Mouse (Mus musculus) cerebellum, postnatal 4 days (tissue): ENCODE results near the gene Ash1l.

ENCODE experiments used
- DNase-seq, 2 experiments: peaks; one replicate each; pipeline ENCODE4 v3.0.0; 2022; ENCODE audit warnings: low spot score in 2 of 2, mixed read lengths in 1 of 2

Ash1l gene

DNA sequence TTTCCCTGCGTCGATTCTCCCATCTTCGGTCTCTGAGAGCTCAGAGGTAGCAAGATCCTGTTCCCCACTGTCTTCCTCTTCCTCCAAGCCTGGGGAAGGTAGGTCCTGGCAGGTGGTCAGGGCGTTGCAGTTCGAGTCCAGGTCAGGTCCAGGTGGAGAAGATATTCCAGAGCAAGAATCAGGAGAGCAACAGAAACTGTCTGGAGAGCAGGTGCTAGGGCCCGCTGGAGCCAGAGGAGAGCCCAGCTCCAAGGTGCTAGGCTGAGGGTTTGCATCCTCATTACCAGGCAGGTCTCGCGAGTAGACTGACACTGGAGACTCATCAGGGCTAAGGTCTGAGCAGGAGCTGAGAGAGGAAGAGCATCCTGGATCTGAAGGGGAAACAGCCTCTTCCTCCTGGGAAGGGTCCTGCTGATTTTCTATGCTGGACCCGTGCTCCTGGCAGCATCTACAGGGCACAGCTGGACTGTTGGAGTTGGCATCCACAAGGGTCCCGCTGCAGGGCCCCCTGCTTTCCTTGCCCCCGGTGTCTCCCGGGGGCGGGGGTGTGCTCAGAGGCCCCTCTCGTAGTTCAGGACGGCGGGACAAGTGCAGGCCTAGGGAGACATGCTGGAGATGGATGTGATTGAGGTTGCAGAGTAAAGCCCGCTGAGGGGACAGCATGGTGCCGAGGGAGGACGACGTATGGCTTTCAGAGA lies 141.5 kb downstream of the Ash1l start:
- DNase-seq: no peak

DNA sequence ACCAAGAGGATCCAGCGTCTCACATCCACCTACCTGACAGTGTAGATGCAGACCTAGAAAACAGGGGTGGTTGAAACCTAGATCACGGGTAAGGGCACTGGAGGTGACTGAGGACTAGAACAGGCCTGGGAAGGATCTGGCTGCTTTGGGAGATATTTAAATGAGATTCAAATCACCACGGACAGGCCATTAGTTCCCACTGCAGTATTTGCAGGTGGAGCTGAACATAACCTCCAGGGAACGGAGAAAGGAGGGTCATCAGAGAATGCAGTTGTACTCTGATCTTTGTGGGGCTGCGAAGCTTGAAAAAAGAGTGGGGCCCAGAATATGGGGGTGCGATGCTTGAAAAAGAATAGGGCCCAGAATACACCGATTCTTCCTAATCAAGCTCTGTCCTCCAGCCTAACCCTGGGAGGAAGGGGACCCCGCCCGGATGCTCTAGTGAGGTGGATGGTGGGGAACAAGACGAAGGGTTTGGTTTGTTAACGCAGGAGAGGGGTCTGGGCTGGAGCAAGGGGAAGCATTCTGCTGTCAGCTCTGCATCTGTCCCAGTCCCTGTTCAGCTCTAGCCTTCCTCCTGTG lies 142.2 kb downstream of the Ash1l start:
- DNase-seq: no peak

DNA sequence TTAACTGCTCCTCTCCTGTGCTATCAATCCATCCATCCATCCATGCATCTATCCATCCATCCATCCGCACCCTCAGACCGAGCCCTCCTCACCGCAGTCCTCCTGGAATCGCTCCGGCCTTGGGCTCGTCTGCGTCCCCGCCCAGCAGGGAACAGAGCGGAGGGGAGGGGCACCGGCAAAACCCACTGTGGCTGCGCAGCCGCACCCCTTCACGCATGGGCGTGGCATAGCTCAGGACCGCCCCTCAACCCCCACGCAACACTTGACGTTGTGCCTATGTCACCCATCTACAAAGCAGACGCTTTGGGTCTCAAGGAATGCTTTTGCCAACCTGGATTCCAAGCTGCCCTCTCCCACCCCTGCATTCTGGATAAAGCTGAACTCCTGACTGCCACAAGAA lies 142.8 kb downstream of the Ash1l start, which contains the start of gene Rusc1:
Gene Rusc1 (minus strand): TSS at position 137 of the 400 bp plus-strand sequence.
- DNase-seq: peak; percentile 74 to 86

DNA sequence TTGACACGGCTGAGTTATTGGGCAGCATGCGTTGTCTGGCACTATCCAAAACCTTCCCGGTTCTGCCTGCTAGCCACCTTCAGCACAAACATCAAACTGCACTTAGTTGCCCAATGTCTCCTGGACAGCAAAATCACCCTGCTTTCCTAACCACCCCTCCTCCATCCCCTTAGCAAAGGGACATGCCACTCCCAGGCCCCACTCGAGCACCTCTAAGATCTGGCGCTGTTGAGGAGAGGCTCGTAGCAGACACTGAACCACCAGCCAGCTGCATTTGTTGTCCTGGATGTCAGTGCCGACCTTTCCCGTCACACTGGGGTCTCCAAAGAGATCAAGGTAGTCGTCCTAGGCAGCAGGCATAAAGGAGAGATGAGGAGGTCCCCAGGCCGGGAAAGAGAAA lies 143.6 kb downstream of the Ash1l start:
- no peak for DNase-seq

DNA sequence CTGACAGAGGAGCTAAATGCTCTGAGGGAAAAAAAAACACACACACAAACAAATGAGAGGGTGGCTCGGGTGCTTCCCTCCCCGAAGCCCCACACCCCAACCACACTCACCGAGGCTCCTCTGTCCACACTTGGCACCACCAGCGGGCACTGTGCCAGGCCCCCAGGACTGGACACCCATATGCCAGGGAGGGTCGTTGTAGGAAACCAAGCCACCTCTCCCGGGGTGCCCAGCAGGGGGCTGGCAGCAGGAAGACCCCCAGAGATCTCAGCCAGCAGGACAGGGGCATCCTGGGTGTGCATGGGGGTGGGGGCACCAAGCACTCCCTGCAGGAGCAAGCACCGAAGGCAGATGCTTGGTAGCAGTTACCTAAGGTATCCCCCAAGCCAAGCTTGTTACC lies 150.4 kb downstream of the Ash1l start, which contains the start of gene Gm43738:
Gene Gm43738 (minus strand): TSS at position 289 of the 400 bp plus-strand sequence.
- no peak for DNase-seq

DNA sequence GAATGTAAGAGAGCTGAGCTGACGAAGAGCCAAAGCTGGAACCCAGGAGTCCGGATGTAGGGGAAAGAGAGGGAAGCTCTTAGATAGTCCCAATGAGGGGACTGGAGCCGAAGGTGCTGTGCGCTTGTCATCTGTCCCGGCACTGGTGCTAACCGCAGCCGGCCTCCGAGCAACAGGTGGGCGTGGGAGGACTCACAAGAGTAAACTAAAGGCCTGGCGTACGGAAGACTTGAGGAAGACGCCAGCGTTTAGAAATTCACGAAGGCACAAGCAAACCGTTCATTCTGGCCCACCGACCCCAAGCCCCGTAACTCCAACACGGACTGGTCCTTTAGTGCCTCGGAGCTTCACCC lies 151.0 kb downstream of the Ash1l start:
- no peak for DNase-seq

DNA sequence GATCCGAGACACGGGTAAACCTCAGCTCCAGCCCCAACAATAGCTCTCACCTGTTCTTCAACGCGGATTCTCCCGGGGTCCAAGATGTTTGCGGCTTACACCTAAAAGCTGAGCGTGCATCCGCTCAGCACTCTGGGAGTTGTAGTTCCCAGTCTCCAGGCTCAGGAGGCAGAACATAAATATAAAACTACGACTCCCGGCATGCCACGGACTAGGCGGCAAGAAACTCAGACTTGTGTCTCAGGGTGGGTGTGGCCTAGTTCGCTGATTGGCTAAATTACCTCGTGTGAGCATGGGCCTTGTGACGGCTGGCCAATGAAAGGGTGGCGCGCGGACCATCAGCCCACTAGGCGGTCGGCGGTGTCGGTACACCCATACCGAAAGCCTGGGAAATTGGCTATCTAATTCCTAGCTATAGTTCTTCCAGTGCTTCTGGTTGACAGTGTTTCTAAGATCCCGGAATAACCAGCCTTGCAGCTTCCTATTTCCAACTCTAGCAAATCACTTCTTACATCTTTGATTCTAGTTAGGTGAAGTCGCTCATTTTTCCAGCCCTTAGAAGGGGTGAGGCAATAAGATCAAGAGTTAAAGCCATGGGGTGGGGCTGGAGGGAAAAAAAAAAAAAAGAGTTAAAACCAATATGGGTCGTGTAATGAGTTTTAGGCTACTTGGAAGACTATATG lies 151.5 kb downstream of the Ash1l start, which contains the start of gene Fdps:
Gene Fdps (minus strand): TSS at position 148 of the 683 bp plus-strand sequence.
- DNase-seq: peak; percentile 72 to 89

DNA sequence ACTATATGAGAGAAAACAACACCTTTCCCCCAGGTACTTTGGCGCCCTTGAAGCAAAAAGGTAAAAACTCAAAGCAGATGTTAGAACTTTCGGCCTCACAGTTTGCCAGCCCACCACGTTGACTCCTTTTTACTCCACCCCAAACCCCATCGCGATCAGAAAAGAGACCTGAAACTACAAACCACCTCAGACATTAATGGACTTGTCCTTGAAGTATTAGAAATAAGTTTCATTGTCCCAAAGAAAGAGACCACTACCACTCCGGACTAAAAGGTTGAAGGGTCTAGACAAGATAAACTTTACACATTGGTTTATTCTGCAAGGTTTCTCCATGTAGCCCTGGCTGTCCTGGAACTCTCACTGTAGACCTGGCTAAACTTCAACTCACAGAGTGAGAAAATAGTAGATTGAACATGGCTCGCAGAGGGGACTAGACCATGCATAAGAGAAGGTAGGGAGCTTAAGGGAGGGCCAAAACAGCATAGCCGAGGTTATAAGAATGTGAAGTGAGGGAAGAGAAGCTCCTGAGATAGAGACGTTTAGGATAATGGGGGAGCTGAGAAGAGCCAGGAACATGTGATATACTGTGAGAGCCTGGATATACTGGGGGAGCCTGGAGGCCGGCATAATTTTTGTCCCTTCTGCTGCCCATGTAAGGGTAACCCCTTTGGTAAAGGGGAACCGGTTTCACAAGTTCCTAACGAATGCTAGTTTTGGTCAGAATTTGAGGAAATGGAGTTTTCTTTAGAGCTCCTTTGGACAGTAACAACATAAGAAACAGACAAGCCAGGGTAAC lies 152.3 kb downstream of the Ash1l start:
- DNase-seq: no peak

DNA sequence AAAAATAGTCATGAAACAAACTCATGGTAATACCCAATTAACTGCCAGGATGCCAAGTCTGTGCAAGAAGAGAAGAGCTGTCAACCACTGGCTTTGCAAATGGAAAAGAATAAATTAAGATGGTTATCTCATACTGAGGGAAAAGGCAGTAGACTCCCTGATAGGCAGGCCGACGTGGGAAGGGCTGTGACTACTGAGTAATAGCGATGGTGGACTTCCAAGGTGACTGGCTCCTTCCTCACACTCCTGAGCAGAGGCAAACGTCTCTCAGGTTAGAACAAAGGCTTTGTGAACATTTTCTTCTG lies 152.8 kb downstream of the Ash1l start:
- DNase-seq: no peak

DNA sequence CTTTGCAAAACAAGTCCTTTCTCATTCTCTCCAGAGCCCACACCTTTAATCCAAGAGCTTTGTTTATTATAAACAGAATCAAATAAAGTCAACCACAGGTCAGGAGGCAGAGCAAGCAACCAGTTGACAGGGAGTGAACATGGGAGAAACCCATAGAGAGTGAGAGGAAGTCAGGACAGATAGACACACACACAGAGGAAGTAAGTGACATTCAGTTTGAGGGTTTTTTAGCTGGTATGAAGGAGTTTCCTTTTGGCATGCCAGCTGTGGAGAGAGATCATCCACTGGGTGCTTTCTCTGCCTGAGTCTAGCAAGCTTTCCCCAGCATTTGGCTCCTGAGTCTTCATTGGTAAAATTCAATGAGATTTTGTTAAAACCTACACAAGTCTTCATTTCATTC lies 156.5 kb downstream of the Ash1l start:
- DNase-seq: no peak

DNA sequence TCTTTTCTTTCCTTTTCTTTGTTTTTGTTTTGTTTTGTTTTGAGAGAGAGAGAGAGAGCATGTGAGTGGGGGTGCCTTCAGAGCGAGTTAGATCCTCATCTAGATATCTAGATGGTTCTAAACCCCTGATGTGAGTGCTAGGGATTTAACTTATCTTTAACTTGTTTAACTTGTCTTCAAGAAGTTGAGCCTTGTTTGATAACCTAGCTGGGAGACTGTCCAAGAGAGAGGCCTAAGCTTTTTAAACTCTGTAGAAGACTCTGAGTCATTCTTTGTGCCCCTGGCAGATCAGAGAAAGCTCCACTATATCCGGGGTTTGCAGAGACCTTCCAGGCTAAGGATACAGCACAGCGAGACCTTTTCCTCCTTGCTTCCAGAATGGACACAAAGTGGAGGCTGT lies 157.1 kb downstream of the Ash1l start:
- DNase-seq: no peak

DNA sequence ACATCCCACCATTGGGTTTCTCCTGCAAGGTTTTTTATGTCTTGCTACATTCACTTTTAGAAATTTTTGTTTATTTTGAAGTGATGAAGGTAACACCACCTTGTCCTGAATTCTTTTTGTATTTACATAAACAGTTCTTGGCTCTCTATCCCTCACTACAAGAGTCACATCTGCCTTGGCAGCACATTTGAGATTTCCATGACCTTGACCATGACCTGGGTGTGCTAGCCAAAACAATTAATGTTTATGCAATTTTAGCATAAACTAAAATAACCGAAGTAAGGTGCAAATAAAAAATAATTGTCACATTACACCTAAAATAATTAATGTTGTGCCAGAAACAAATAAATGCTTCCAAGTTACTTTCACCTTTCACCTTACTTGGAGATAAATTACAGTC lies 157.7 kb downstream of the Ash1l start:
- DNase-seq: no peak

DNA sequence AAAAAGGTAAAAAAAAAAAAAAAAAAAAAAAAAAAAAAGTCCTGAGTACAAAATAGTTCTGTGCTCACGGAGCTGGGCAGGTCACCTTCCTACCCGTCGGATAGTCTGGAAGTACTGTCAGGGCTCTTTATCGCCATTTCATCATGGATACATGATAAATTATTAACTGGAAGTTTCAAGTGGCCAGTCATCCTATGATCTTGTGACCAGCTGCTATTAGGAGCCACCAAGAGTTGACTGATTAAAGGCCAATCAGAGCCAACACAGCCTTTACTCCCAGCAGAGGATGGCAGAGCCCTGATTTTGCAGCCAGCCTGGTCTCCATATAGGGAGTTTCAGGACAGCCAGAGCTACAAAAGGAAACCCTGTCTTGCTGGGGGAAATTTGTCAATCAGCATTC lies 162.6 kb downstream of the Ash1l start:
- DNase-seq: no peak

DNA sequence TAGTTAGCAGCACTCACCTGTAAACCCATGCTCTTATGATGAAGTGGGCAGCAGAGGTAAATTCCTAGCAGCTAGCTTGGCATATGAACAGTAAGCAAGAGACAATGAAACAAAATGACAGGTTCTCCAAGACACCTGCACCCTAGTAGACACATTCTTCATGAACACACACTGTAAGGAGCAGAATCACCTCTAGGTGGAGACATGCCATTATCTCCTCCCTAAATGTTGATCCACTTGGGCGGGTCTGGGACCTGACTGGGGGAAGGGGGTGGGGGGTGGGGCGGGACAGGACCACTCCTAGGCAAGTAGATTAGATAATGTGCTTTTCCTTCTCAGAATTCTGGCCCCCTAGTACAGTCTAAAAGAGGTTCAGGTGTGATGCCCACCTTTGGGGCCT lies 165.1 kb downstream of the Ash1l start:
- DNase-seq: no peak

DNA sequence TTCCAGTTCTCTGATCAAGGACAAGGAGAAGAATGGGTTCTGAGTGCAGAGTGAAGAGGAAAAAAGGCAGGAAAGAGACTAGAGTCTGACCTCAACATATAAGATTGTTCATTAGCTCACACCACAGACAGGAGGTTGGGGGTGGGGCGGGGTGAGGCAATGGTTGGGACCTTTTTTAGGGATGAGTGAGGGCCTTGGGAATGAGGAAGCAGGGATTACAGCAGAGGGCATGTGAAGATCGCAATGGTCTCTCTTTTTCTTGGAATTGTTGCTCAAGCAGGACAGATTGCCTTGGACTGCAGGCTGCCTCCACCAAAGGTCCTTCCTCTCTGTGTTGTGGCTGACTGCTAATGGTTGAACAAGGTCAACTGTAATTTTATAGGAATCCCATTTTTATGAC lies 172.9 kb downstream of the Ash1l start:
- DNase-seq: no peak

DNA sequence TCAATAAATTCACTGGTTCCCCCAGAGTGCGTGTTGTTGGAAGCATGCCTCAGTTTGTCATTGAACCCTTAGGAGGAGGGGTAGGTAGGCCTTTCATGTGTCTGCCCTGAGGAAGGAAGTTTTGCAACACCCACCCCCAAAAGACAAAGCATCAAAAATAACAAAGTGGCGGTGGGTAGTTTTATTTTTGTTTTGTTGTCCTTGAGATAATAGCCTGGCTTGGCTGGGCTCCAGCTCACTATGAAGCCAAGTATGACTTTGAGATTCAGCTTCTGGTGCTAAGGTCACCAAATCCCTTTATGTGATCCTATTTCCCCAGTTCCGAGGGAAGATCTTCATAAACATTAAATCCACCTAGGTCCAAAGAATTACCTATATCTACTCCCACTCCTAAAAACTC lies 173.8 kb downstream of the Ash1l start:
- no peak for DNase-seq

DNA sequence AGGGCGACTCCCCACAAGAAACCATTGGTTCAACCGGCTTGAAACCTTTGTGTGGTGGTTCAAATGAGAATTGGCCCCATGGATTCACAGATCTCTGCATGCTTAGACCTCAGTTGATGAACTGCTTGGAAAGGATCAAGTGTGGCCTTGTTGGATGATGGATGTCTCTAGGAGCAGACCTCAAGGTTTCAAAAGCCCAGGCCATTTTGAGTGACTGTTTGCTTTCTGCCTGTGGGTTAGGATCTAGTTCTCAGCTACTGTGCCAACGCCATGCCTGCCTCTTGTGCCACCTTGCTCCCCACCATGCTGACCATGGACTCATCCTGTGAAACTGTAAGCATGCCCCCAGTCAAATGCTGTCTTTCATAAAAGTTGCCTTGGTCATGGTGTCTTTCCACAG lies 175.6 kb downstream of the Ash1l start:
- DNase-seq: no peak
